Mouse (Mus musculus): ENCODE measurements around the gene Gipc2. TPM values are rescaled to one million over a fixed set of nuclear protein-coding genes. Genes with fewer than 3 reads are reported as not detected.
A peak's percentile ranks its signal among the peaks of the same experiment; 100 is the strongest.
"Not testable (repeated sequence)": the region's sequence is repeated elsewhere in the genome, so short reads cannot be mapped to it uniquely, and the experiment has no call there.

Gipc2 gene
- polyA plus RNA-seq, 1 experiment from 2014 or later = 74.1 TPM

GRCm38 (mm10) chr3:152202942-152203341, 36.9 kb upstream of the Gipc2 start:
- Histone ChIP-seq H3K27me3 (ENCODE audit: insufficient read depth, low read length) (no peaks in the 10 kb centered on the region), H3K4me1 (replicated peaks; ENCODE audit: insufficient read depth, low read length) (no peaks in the 10 kb centered on the region), H3K9me3 (replicated peaks; ENCODE audit: low read length) (no peaks in the 10 kb centered on the region), H3K9ac (ENCODE audit: low read depth, low read length) (no peak overlapping the region), H3K4me3 (replicated peaks; ENCODE audit: low read depth, low read length) (no peak overlapping the region), H3K4me2 (ENCODE audit: low read length) (no peak overlapping the region), H3K27ac (no peak overlapping the region), H3K36me3 (ENCODE audit: insufficient read depth, low read length) (no peaks in the 10 kb centered on the region)
- ATAC-seq (replicated peaks; ENCODE audit: low FRiP score, low read depth) (no peak), DNase-seq (ENCODE audit: low spot score) (no peak)
- no peak for TF ChIP-seq CTCF (IDR thresholded peaks at IDR 0.05; ENCODE audit: low read depth)

DNA sequence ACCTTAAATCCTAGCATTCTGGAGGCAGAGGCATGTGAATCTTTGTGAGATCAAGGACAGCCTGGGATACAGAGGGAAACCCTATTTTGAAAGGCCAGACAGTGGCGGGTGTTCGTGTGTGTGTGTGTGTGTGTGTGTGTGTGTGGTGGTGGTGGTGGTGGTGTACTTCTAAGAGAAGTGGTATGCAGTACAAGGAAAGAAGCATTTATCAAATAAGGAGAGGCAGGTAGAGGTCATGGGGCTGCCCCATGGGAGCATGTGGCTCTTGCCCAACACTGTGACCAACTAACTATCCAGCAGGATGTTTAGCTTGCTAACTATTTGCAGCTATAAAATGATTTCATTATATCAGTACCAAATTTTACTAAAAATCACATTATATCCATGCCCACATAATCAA, 35.6 kb upstream of the Gipc2 start:
- Histone ChIP-seq H3K4me1 (replicated peaks; ENCODE audit: insufficient read depth, low read length) (no peaks in the 10 kb centered on the region), H3K4me3 (replicated peaks; ENCODE audit: low read depth, low read length) (no peak overlapping the region), H3K27me3 (ENCODE audit: insufficient read depth, low read length) (no peaks in the 10 kb centered on the region), H3K27ac (no peak overlapping the region), H3K4me2 (ENCODE audit: low read length) (no peak overlapping the region), H3K9me3 (replicated peaks; ENCODE audit: low read length) (no peaks in the 10 kb centered on the region), H3K36me3 (ENCODE audit: insufficient read depth, low read length) (no peaks in the 10 kb centered on the region), H3K9ac (ENCODE audit: low read depth, low read length) (no peak overlapping the region)
- DNase-seq (ENCODE audit: low spot score) (no peak), ATAC-seq (replicated peaks; ENCODE audit: low FRiP score, low read depth) (no peak)
- no peak for TF ChIP-seq CTCF (IDR thresholded peaks at IDR 0.05; ENCODE audit: low read depth)
- 84% methylated on average over 2 of the region's 2 CpGs for WGBS

- no peak for DNase-seq (ENCODE audit: low spot score)
- Histone ChIP-seq H3K4me1 (replicated peaks; ENCODE audit: insufficient read depth, low read length) (no peaks in the 10 kb centered on the region), H3K4me3 (replicated peaks; ENCODE audit: low read depth, low read length) (no peak overlapping the region), H3K9me3 (replicated peaks; ENCODE audit: low read length) (no peaks in the 10 kb centered on the region), H3K9ac (ENCODE audit: low read depth, low read length) (no peak overlapping the region), H3K36me3 (ENCODE audit: insufficient read depth, low read length) (no peaks in the 10 kb centered on the region), H3K27ac (no peak overlapping the region), H3K4me2 (ENCODE audit: low read length) (no peak overlapping the region), H3K27me3 (ENCODE audit: insufficient read depth, low read length) (no peaks in the 10 kb centered on the region)
- no peak for TF ChIP-seq CTCF (IDR thresholded peaks at IDR 0.05; ENCODE audit: low read depth)
- ATAC-seq (replicated peaks; ENCODE audit: low FRiP score, low read depth) = no peak
- 91% methylated on average over 3 of the region's 3 CpGs for WGBS
These were observed 35.2 kb upstream of the Gipc2 start for GRCm38 (mm10) chr3:152201181-152201580.

DNA sequence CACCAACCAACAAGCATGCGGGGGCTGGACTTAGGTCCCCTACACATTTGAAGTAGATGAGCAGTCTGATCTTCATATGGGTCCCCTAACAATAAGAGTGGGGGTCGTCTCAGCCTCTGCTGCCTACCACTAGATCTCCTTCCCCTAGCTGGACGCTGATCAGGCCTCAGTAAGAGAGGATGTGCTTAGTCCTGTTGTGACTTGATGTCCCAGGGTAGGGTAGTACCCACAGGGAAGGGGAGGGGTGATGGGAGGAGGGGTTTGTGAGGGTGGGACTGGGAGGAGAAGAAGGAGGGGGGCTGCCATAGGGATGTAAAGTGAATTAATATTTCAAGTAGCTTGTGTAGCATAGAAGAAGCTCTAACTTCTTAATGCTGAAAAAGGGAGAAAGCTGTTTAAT, 33.1 kb upstream of the Gipc2 start:
- no peak overlapping the region for H3K4me2 ChIP-seq (ENCODE audit: low read length)
- H3K4me3 ChIP-seq (replicated peaks; ENCODE audit: low read depth, low read length) = no peak overlapping the region
- H3K27me3 ChIP-seq (ENCODE audit: insufficient read depth, low read length) = no peaks in the 10 kb centered on the region
- no peak for DNase-seq (ENCODE audit: low spot score)
- 74% methylated on average over 3 of the region's 3 CpGs for WGBS
- no peak overlapping the region for H3K27ac ChIP-seq
- H3K36me3 ChIP-seq (ENCODE audit: insufficient read depth, low read length) = no peaks in the 10 kb centered on the region
- no peak for ATAC-seq (replicated peaks; ENCODE audit: low FRiP score, low read depth)
- no peaks in the 10 kb centered on the region for H3K9me3 ChIP-seq (replicated peaks; ENCODE audit: low read length)
- H3K4me1 ChIP-seq (replicated peaks; ENCODE audit: insufficient read depth, low read length) = no peaks in the 10 kb centered on the region
- TF ChIP-seq CTCF (IDR thresholded peaks at IDR 0.05; ENCODE audit: low read depth) = no peak
- H3K9ac ChIP-seq (ENCODE audit: low read depth, low read length) = no peak overlapping the region

GRCm38 (mm10) chr3:152197246-152197645, 31.2 kb upstream of the Gipc2 start:
- H3K27me3 ChIP-seq (ENCODE audit: insufficient read depth, low read length); DNase-seq (ENCODE audit: low spot score); H3K4me3 ChIP-seq (replicated peaks; ENCODE audit: low read depth, low read length); H3K9me3 ChIP-seq (replicated peaks; ENCODE audit: low read length); H3K4me2 ChIP-seq (ENCODE audit: low read length); H3K27ac ChIP-seq; H3K9ac ChIP-seq (ENCODE audit: low read depth, low read length); H3K4me1 ChIP-seq (replicated peaks; ENCODE audit: insufficient read depth, low read length); H3K36me3 ChIP-seq (ENCODE audit: insufficient read depth, low read length); ATAC-seq (replicated peaks; ENCODE audit: low FRiP score, low read depth): not testable (repeated sequence)
- 43% methylated on average over 2 of the region's 2 CpGs for WGBS

DNA sequence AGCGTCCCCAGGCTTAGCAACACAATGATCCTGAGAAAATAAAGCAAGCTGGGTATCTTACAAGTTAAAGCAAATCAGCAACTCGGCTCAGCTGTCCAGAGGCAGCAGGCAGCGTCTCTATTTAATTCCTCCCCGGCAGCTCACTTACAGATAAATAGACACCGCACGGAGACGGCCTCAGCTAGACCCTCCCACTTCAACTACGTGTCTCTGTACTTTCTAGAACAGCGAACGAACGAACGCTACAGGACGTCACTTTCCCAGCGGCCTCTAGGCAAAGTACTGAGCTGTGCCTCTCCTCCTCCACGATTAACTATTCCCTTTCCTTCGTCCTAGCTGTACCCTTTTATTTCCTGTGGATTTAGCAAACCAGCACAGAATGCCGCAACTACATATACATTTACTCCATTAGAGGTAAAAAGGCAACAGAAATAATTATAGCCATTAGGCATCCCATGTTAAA, 27.6 kb upstream of the Gipc2 start:
- H3K4me3 ChIP-seq (replicated peaks; ENCODE audit: low read depth, low read length) = peak overlapping the region; percentile 54
- 0 out of 2 replicates have a peak, but pooled peaks have one; percentile 23 for TF ChIP-seq CTCF (IDR thresholded peaks at IDR 0.05; ENCODE audit: low read depth)
- H3K36me3 ChIP-seq (ENCODE audit: insufficient read depth, low read length) = no peaks in the 10 kb centered on the region
- no peaks in the 10 kb centered on the region for H3K27me3 ChIP-seq (ENCODE audit: insufficient read depth, low read length)
- 0% methylated on average over 17 of the region's 17 CpGs for WGBS
- ATAC-seq (replicated peaks; ENCODE audit: low FRiP score, low read depth) (peak; percentile 95), DNase-seq (ENCODE audit: low spot score) (peak; percentile 99)
- H3K4me1 ChIP-seq (replicated peaks; ENCODE audit: insufficient read depth, low read length) = peaks cover 11% of the 10 kb centered on the region; the same call in 1 of the 2 replicates
- H3K27ac ChIP-seq = peak overlapping the region; percentile 74
- peak overlapping the region; percentile 74 for H3K4me2 ChIP-seq (ENCODE audit: low read length)
- H3K9me3 ChIP-seq (replicated peaks; ENCODE audit: low read length) = no peaks in the 10 kb centered on the region
- H3K9ac ChIP-seq (ENCODE audit: low read depth, low read length) = peak overlapping the region; percentile 56

DNA sequence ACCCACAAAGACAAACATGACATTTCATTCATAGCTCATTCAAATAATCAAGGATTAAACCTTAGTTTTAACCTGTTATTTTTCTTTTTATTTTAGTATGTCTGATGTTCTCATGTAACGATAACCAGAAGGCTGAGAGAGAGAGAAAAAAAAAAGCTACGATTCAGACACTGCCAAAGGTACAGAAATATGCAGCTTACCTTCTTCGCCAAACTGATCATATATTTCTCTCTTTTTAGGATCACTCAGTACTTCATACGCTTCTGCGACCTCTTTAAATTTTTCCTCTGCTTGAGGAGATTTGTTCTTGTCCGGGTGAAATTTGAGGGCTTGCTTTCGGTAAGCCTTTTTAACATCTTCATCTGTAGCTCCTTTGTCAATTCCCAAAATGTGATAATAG, 27.1 kb upstream of the Gipc2 start:
- Histone ChIP-seq H3K9me3 (replicated peaks; ENCODE audit: low read length) (no peaks in the 10 kb centered on the region), H3K4me2 (ENCODE audit: low read length) (peak overlapping the region; percentile 74), H3K36me3 (ENCODE audit: insufficient read depth, low read length) (no peaks in the 10 kb centered on the region), H3K9ac (ENCODE audit: low read depth, low read length) (peak overlapping the region; percentile 56), H3K27ac (peak overlapping the region; percentile 74), H3K4me1 (replicated peaks; ENCODE audit: insufficient read depth, low read length) (peaks cover 12% of the 10 kb centered on the region; the same call in 1 of the 2 replicates), H3K27me3 (ENCODE audit: insufficient read depth, low read length) (no peaks in the 10 kb centered on the region), H3K4me3 (replicated peaks; ENCODE audit: low read depth, low read length) (peak overlapping the region; percentile 54)
- DNase-seq (ENCODE audit: low spot score) = no peak
- ATAC-seq (replicated peaks; ENCODE audit: low FRiP score, low read depth) = no peak
- 1% methylated on average over 7 of the region's 7 CpGs for WGBS
- TF ChIP-seq CTCF (IDR thresholded peaks at IDR 0.05; ENCODE audit: low read depth) = no peak
